In the genomic region with DNA sequence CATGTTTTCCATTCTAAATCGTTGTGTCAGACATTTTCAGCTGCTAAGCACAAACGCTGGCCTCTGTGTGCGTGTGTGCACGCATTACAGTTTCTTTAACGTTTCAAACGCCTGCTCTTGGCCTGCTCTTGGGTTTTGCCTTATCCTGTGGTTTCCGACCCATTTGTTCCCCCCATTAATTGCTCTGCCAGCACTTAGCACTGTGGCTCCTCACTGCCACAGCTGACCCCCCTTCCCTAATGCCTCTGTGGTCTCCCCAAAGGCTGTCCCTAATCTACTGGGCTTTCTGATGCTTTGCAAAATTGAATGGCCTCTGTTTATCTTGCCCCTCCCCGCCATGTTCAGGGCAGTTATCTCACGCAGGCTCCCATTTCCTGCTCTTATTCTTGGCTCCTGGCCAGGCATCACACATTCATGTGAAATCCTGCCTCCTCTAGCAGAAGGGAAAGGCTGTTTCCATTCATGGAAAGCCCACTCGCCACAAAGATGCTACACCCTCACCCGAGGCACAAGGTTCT, we compare ENCODE assay signal across 9 mouse cellular contexts.
DNase-seq lines count a peak whose midpoint lies in the region; ATAC-seq lines count a peak whose summit lies in the region.
"Had no signal": no experiment of that assay in that cellular context is flagged by ENCODE, and none has a peak within 500 bp of the region (broad histone marks: within the 10 kb centered on the region; RNA-seq: fewer than 3 reads in every experiment).

No protein-coding gene starts in this region.

- H3K4me3 ChIP-seq in embryonic facial prominence, embryonic 14.5 days (ENCODE audit: low read depth, low read length), result no peak overlapping the region

- H3K4me1 ChIP-seq in embryonic facial prominence, embryonic 14.5 days (ENCODE audit: control insufficient read depth, insufficient read depth, low read length), result peaks cover 27% of the 10 kb centered on the region

- peak overlapping the region; percentile 68 for H3K27ac ChIP-seq in embryonic facial prominence, embryonic 14.5 days (replicated peaks; ENCODE audit: low read depth, low read length)
- H3K27ac ChIP-seq: macrophage had no signal

- DNase-seq in MN1 (ENCODE audit: low spot score), result peak; percentile 48
- peak; percentile 89 for DNase-seq in embryonic facial prominence, embryonic 14.5 days (ENCODE audit: low spot score)
- peak; percentile 47 to 65 for DNase-seq in heart, postnatal 14 days
- peak; percentile 71 to 75 for DNase-seq in kidney, postnatal 25 days
- peak; percentile 81 for DNase-seq in mesoderm, embryonic 11.5 days (ENCODE audit: low read depth, low spot score)
- DNase-seq in spleen, postnatal 36 days (ENCODE audit: low spot score in 2 of 2), result no peak
- DNase-seq in cerebellum, adult 11-12 months, result no peak
- DNase-seq in layer of hippocampus, adult 8-10 months (ENCODE audit: low spot score in 2 of 2), result no peak

- WGBS in embryonic facial prominence, embryonic 14.5 days, result 5% methylated on average over 11 of the region's 11 CpGs

- peak; percentile 81 for ATAC-seq in embryonic facial prominence, embryonic 14.5 days (ENCODE audit: low read depth)

- H3K4me2 ChIP-seq in embryonic facial prominence, embryonic 14.5 days (ENCODE audit: low read depth, low read length), result peak overlapping the region; percentile 18

- intact Hi-C loops in heart, postnatal 14 days (cut with DNase I), result no loop called here

- H3K9me3 ChIP-seq in embryonic facial prominence, embryonic 14.5 days (ENCODE audit: control insufficient read depth, low read length), result no peaks in the 10 kb centered on the region

- H3K27me3 ChIP-seq in embryonic facial prominence, embryonic 14.5 days (replicated peaks; ENCODE audit: control insufficient read depth, insufficient read depth, low read length), result no peaks in the 10 kb centered on the region

- H3K36me3 ChIP-seq in embryonic facial prominence, embryonic 14.5 days (ENCODE audit: control insufficient read depth, insufficient read depth, low read length), result no peaks in the 10 kb centered on the region

- H3K9ac ChIP-seq in embryonic facial prominence, embryonic 14.5 days (ENCODE audit: low read depth, low read length), result no peak overlapping the region

Comparison
In these comparisons a context has a peak if more than half of its experiments do, and no peak if none do; other contexts are left out.
1. DNase-seq: peak in MN1 (single experiment), embryonic facial prominence, embryonic 14.5 days (single experiment), heart, postnatal 14 days (2 of 2), kidney, postnatal 25 days (2 of 2) and mesoderm, embryonic 11.5 days (single experiment); none in spleen, postnatal 36 days (0 of 2), cerebellum, adult 11-12 months (single experiment) and layer of hippocampus, adult 8-10 months (0 of 2).